ENCODE assay signal across 14 mouse cellular contexts in genomic region chr5:63953401-63954032, GRCm38 (mm10). TPM values are rescaled to one million over a fixed set of nuclear protein-coding genes. Genes with fewer than 3 reads are reported as not detected.
A peak's percentile ranks its signal among the peaks of the same experiment; 100 is the strongest.
DNase-seq lines count a peak whose midpoint lies in the region; ATAC-seq and TF ChIP-seq lines count a peak whose summit lies in the region.
"Had no signal": no experiment of that assay in that cellular context is flagged by ENCODE, and none has a peak within 500 bp of the region (broad histone marks: within the 10 kb centered on the region; RNA-seq: fewer than 3 reads in every experiment).

No protein-coding gene starts in this region.

- WGBS in forebrain, embryonic 10.5 days: 90% methylated on average over 15 of the region's 15 CpGs
- 93% methylated on average over 15 of the region's 15 CpGs for WGBS in forebrain, embryonic 14.5 days
- WGBS in liver, postnatal 0 days (ENCODE audit: insufficient replicate concordance): 79% methylated on average over 15 of the region's 15 CpGs

- ATAC-seq in forebrain, embryonic 14.5 days: no peak
- ATAC-seq in liver, postnatal 0 days: 0 out of 2 replicates have a peak, but pooled peaks have one; percentile 10

- TF ChIP-seq POLR2A in embryonic fibroblast, embryonic 13.5 days (IDR thresholded peaks at IDR 0.05; ENCODE audit: low read depth, low read length): no peak

- H3K4me1 ChIP-seq in forebrain, embryonic 10.5 days: peaks cover 18% of the 10 kb centered on the region
- no peaks in the 10 kb centered on the region for H3K4me1 ChIP-seq in forebrain, embryonic 14.5 days (ENCODE audit: control insufficient read depth, insufficient read depth, low read length)
- peaks cover 44% of the 10 kb centered on the region for H3K4me1 ChIP-seq in liver, postnatal 0 days (ENCODE audit: insufficient read depth)
- peaks cover 5% of the 10 kb centered on the region for H3K4me1 ChIP-seq in embryonic fibroblast, embryonic 13.5 days (ENCODE audit: control insufficient read depth, insufficient read depth, low read length)

- H3K36me3 ChIP-seq in forebrain, embryonic 10.5 days (replicated peaks): peaks cover 28% of the 10 kb centered on the region
- H3K36me3 ChIP-seq in forebrain, embryonic 14.5 days (ENCODE audit: control insufficient read depth, insufficient read depth, low read length): no peaks in the 10 kb centered on the region
- no peaks in the 10 kb centered on the region for H3K36me3 ChIP-seq in liver, postnatal 0 days (replicated peaks; ENCODE audit: insufficient read depth, low read length)
- H3K36me3 ChIP-seq: heart, embryonic 15.5 days; lung, embryonic 15.5 days had no signal

- peak; percentile 47; the same call in 1 of the 2 replicates for TF ChIP-seq EP300 in liver, postnatal 0 days (IDR thresholded peaks at IDR 0.05; ENCODE audit: low read depth)

- H3K27ac ChIP-seq in forebrain, embryonic 10.5 days: 0 out of 2 replicates have a peak overlapping the region, but pooled peaks have one; percentile 30
- no peak overlapping the region for H3K27ac ChIP-seq in forebrain, embryonic 14.5 days (ENCODE audit: low read depth, low read length)
- H3K27ac ChIP-seq in liver, postnatal 0 days (ENCODE audit: low read depth): no peak overlapping the region
- peak overlapping the region; percentile 48 for H3K27ac ChIP-seq in embryonic fibroblast, embryonic 13.5 days (ENCODE audit: insufficient read depth, low read length)
- no peak overlapping the region for H3K27ac ChIP-seq in layer of hippocampus, adult 2 months
- H3K27ac ChIP-seq: heart, embryonic 15.5 days; hindbrain, embryonic 14.5 days; limb, embryonic 10.5 days; lung, embryonic 15.5 days had no signal

- H3K27me3 ChIP-seq in forebrain, embryonic 10.5 days (ENCODE audit: poor library complexity, severe bottlenecking): no peaks in the 10 kb centered on the region
- H3K27me3 ChIP-seq in forebrain, embryonic 14.5 days (replicated peaks; ENCODE audit: control insufficient read depth, insufficient read depth, low read length): no peaks in the 10 kb centered on the region
- no peaks in the 10 kb centered on the region for H3K27me3 ChIP-seq in liver, postnatal 0 days (ENCODE audit: insufficient read depth, low read length)
- H3K27me3 ChIP-seq: heart, embryonic 15.5 days; lung, embryonic 15.5 days had no signal

- no peak overlapping the region for H3K4me2 ChIP-seq in forebrain, embryonic 14.5 days (ENCODE audit: low read length)
- no peak overlapping the region for H3K4me2 ChIP-seq in liver, postnatal 0 days (ENCODE audit: low read depth, low read length)
- H3K4me2 ChIP-seq: heart, embryonic 15.5 days; hindbrain, embryonic 14.5 days; lung, embryonic 15.5 days had no signal

- no peak overlapping the region for H3K4me3 ChIP-seq in forebrain, embryonic 10.5 days
- H3K4me3 ChIP-seq in forebrain, embryonic 14.5 days (ENCODE audit: low read depth, low read length): no peak overlapping the region
- no peak overlapping the region for H3K4me3 ChIP-seq in liver, postnatal 0 days (ENCODE audit: low read depth, low read length)
- no peak overlapping the region for H3K4me3 ChIP-seq in embryonic fibroblast, embryonic 13.5 days (ENCODE audit: insufficient read depth, low read length)
- no peak overlapping the region for H3K4me3 ChIP-seq in layer of hippocampus, adult 2 months
- H3K4me3 ChIP-seq: heart, embryonic 15.5 days; limb, embryonic 10.5 days; lung, embryonic 15.5 days had no signal

- TF ChIP-seq CTCF in liver, postnatal 0 days (IDR thresholded peaks at IDR 0.05; ENCODE audit: low read depth): no peak
- no peak for TF ChIP-seq CTCF in embryonic fibroblast, embryonic 13.5 days (IDR thresholded peaks at IDR 0.05; ENCODE audit: borderline replicate concordance, insufficient read depth, low read length)
- TF ChIP-seq CTCF in layer of hippocampus, adult 2 months (conservative IDR thresholded peaks at IDR 0.05): no peak

- no peak for DNase-seq in forebrain, embryonic 10.5 days (ENCODE audit: extremely low spot score, low spot score)
- no peak for DNase-seq in forebrain, embryonic 14.5 days (ENCODE audit: low spot score)
- no peak for DNase-seq in liver, postnatal 0 days
- DNase-seq in liver: no peak
- peak; percentile 34 for DNase-seq in Muller cell, postnatal 12 days (ENCODE audit: inconsistent ontology term)
- no peak for DNase-seq in heart, postnatal 4 days
- no peak for DNase-seq in layer of hippocampus, adult 2 months (ENCODE audit: low spot score in 2 of 2)
- DNase-seq: heart, adult 11 months; kidney, postnatal 10 days had no signal

- H3K9ac ChIP-seq in forebrain, embryonic 14.5 days (ENCODE audit: low read length): no peak overlapping the region
- H3K9ac ChIP-seq in liver, postnatal 0 days (replicated peaks): no peak overlapping the region
- H3K9ac ChIP-seq: heart, embryonic 15.5 days; hindbrain, embryonic 14.5 days; lung, embryonic 15.5 days had no signal

- peaks cover 7% of the 10 kb centered on the region; the same call in 1 of the 2 replicates for H3K9me3 ChIP-seq in forebrain, embryonic 10.5 days
- H3K9me3 ChIP-seq in forebrain, embryonic 14.5 days (replicated peaks; ENCODE audit: control insufficient read depth, low read length): no peaks in the 10 kb centered on the region
- H3K9me3 ChIP-seq in liver, postnatal 0 days (ENCODE audit: low read length): no peaks in the 10 kb centered on the region
- H3K9me3 ChIP-seq: heart, embryonic 15.5 days; limb, embryonic 10.5 days; lung, embryonic 15.5 days had no signal

RNA-seq across cellular contexts. Expression of gene Rell1, which starts 15.2 kb away (rescaled TPM):
- polyA plus RNA-seq in forebrain, embryonic 10.5 days (2016; fragmentation: Nextera tagmentation; extraction: Ambion mirVana): 13.4 and 13.9 TPM in 2 replicates
- polyA plus RNA-seq in forebrain, embryonic 14.5 days (2014; fragmentation: Nextera tagmentation; extraction: Ambion mirVana): 9.3 and 10.2 TPM in 2 replicates
- 10.4 and 10.6 TPM in 2 replicates for polyA plus RNA-seq in liver, postnatal 0 days (2015; fragmentation: Nextera tagmentation; extraction: Ambion mirVana)
- 35.5 and 38.2 TPM in 2 replicates for polyA plus RNA-seq in embryonic fibroblast, embryonic 13.5 days (2011; ENCODE audit: insufficient read length, low read depth, missing spikeins)
- total RNA-seq in heart, postnatal 4 days (2021): 10 to 100 TPM; 18.9 to 20.1 TPM
- total RNA-seq in layer of hippocampus, adult 2 months (2021): 10 to 100 TPM in 1 of 2 experiments, 1 to 10 TPM in 1; 9.0 to 13.5 TPM

Comparison
In these comparisons a context has a peak if more than half of its experiments do, and no peak if none do; other contexts are left out.
1. H3K27ac ChIP-seq: peak in forebrain, embryonic 10.5 days (single experiment) and embryonic fibroblast, embryonic 13.5 days (single experiment); none in forebrain, embryonic 14.5 days (single experiment), liver, postnatal 0 days (single experiment) and layer of hippocampus, adult 2 months (single experiment).